Mouse (Mus musculus) adipocyte (in vitro differentiated cells): ENCODE data around the gene Zfp775.

Source experiments
- DNase-seq: peaks from one replicate; pipeline ENCODE4 v3.0.0-alpha.2; 2016; ENCODE audit warnings: low spot score

Zfp775 gene

GRCm38 (mm10) chr6:48628808-48629660 lies 27.2 kb downstream of the Zfp775 start:
- no peak for DNase-seq

- DNase-seq: no peak
These were observed 27.8 kb downstream of the Zfp775 start for GRCm38 (mm10) chr6:48629661-48630034.

GRCm38 (mm10) chr6:48630831-48631230 lies 29.0 kb downstream of the Zfp775 start:
- DNase-seq: no peak

GRCm38 (mm10) chr6:48635105-48635504 lies 33.2 kb downstream of the Zfp775 start:
- no peak for DNase-seq

- DNase-seq: no peak
These were observed 34.7 kb downstream of the Zfp775 start for GRCm38 (mm10) chr6:48636515-48636914.

- no peak for DNase-seq
These were observed 36.1 kb downstream of the Zfp775 start for GRCm38 (mm10) chr6:48637811-48638500.

GRCm38 (mm10) chr6:48638553-48638952 lies 36.7 kb downstream of the Zfp775 start:
- no peak for DNase-seq

- no peak for DNase-seq
These were observed 39.5 kb downstream of the Zfp775 start for GRCm38 (mm10) chr6:48641391-48641790.

GRCm38 (mm10) chr6:48642764-48643292 lies 41.0 kb downstream of the Zfp775 start:
- peak; percentile 88 for DNase-seq

GRCm38 (mm10) chr6:48645660-48646308 lies 43.9 kb downstream of the Zfp775 start:
- DNase-seq: peak; percentile 84

- no peak for DNase-seq
These were observed 44.4 kb downstream of the Zfp775 start for GRCm38 (mm10) chr6:48646309-48646690.

- DNase-seq: no peak
These were observed 45.1 kb downstream of the Zfp775 start, which contains the start of gene Gimap8 for GRCm38 (mm10) chr6:48646995-48647394. Gene Gimap8, plus strand, starts transcription at chr6:48647234.

GRCm38 (mm10) chr6:48647611-48648010 lies 45.7 kb downstream of the Zfp775 start:
- no peak for DNase-seq

GRCm38 (mm10) chr6:48648779-48649178 lies 46.9 kb downstream of the Zfp775 start:
- DNase-seq: no peak

- DNase-seq: no peak
These were observed 48.2 kb downstream of the Zfp775 start for GRCm38 (mm10) chr6:48650041-48650440.

- DNase-seq: no peak
These were observed 56.9 kb downstream of the Zfp775 start for GRCm38 (mm10) chr6:48658721-48659120.

GRCm38 (mm10) chr6:48664750-48665149 lies 62.9 kb downstream of the Zfp775 start:
- DNase-seq: no peak

GRCm38 (mm10) chr6:48665471-48665870 lies 63.6 kb downstream of the Zfp775 start:
- no peak for DNase-seq

GRCm38 (mm10) chr6:48666159-48666586 lies 64.3 kb downstream of the Zfp775 start:
- DNase-seq: no peak

GRCm38 (mm10) chr6:48668022-48668421 lies 66.2 kb downstream of the Zfp775 start:
- no peak for DNase-seq

GRCm38 (mm10) chr6:48669446-48669969 lies 67.6 kb downstream of the Zfp775 start:
- no peak for DNase-seq
